Mouse (Mus musculus) liver, embryonic 14.5 days (tissue): ENCODE results near the gene Sgip1.

Source experiments
- CTCF ChIP-seq: IDR thresholded peaks from 2 replicates; pipeline ENCODE4 v1.5.1; 2016; ENCODE audit warnings: antibody characterized with exemption, low read depth, control low read depth
- EP300 ChIP-seq: IDR thresholded peaks from 2 replicates; pipeline ENCODE4 v1.6.1; 2016; ENCODE audit warnings: antibody characterized with exemption, low read depth

DNA sequence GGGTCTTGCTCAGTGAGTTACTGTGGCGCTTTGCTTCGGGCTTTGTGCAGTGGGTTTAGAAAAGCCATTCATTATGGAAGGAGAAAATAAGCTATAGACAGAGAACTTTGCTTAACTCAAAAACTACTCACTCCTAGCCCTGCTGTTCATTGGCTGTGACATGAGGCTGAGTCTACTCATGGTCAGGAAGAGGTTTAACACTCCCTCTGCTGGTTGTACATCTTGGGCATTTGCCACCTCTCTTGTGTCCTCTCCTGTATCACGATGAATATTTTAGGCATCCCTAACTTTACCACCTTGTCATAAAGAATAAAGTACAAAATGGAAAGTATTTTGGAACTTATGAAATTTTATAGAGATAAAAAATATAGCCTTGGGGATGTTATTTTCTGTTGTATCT is 32.1 kb downstream of the Sgip1 start:
- TF ChIP-seq CTCF (0 out of 2 replicates have a peak, but pooled peaks have one; percentile 10), EP300 (no peak)
